Mouse (Mus musculus): ENCODE results near the gene Hspb7.

GRCm38 (mm10) chr4:141430997-141431396, 10.4 kb downstream of the Hspb7 start:
- TF ChIP-seq POLR2A (IDR thresholded peaks at IDR 0.05; ENCODE audit: borderline replicate concordance, low read depth, low read length) (no peak), CTCF (IDR thresholded peaks at IDR 0.05; ENCODE audit: low read depth, low read length) (peak; percentile 90)

All from bone marrow macrophage, adult 2 months (primary cell).